Mouse (Mus musculus) lung, postnatal 14 days (tissue): ENCODE measurements around the gene Eif4e3.

ENCODE experiments used
- DNase-seq: peaks from one replicate; pipeline ENCODE4 v3.0.0; 2021

Gene Eif4e3

GRCm38 (mm10) chr6:99620471-99620870 lies 46.1 kb downstream of the Eif4e3 start:
- DNase-seq = no peak

- no peak for DNase-seq
Observed at GRCm38 (mm10) chr6:99619964-99620363, 46.6 kb downstream of the Eif4e3 start.

DNA sequence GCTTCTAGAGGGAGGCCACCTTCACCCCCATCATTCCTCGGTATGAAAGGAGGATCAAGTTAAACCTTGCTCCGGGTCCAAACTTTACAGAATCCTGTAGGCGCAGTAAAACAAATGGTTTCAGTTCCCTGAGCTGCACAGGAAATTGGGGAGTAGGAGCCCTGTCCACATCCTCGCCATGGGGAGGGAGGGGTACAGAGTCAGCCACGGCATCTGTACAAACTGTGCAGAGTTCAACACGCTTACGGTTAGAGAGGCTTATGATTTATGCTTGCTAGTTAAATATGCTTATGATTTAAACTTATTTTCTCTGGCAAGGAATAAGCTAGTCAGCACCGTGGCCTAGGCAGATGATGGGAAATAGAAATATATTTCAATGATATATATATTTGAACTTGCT lies 47.1 kb downstream of the Eif4e3 start:
- no peak for DNase-seq

GRCm38 (mm10) chr6:99617867-99618266 lies 48.7 kb downstream of the Eif4e3 start:
- DNase-seq = no peak

DNA sequence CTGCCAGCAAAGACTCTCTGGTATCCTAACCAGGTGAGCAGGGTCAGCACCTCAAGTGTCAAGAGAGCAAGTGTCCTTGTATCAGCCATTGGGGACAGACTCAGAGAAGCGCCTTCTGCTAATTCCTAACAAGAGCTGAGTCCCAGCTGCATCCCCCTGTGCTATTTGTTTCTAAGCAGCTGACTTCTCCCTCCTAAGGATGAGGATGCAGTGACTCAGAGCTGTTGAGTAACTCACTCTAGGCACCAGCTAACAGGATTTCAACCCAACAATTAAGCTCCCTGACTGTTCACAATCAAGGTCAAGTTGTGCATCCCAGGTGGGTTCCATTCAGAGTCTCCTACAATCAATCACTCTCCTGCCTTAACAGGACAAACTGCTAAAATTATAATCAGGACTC lies 49.2 kb downstream of the Eif4e3 start:
- DNase-seq = no peak

- DNase-seq = no peak
Observed at GRCm38 (mm10) chr6:99615272-99615751, 51.3 kb downstream of the Eif4e3 start.

GRCm38 (mm10) chr6:99614566-99615271 lies 51.9 kb downstream of the Eif4e3 start:
- DNase-seq = no peak

- DNase-seq = peak; percentile 31
Observed at GRCm38 (mm10) chr6:99611866-99612265, 54.7 kb downstream of the Eif4e3 start.

DNA sequence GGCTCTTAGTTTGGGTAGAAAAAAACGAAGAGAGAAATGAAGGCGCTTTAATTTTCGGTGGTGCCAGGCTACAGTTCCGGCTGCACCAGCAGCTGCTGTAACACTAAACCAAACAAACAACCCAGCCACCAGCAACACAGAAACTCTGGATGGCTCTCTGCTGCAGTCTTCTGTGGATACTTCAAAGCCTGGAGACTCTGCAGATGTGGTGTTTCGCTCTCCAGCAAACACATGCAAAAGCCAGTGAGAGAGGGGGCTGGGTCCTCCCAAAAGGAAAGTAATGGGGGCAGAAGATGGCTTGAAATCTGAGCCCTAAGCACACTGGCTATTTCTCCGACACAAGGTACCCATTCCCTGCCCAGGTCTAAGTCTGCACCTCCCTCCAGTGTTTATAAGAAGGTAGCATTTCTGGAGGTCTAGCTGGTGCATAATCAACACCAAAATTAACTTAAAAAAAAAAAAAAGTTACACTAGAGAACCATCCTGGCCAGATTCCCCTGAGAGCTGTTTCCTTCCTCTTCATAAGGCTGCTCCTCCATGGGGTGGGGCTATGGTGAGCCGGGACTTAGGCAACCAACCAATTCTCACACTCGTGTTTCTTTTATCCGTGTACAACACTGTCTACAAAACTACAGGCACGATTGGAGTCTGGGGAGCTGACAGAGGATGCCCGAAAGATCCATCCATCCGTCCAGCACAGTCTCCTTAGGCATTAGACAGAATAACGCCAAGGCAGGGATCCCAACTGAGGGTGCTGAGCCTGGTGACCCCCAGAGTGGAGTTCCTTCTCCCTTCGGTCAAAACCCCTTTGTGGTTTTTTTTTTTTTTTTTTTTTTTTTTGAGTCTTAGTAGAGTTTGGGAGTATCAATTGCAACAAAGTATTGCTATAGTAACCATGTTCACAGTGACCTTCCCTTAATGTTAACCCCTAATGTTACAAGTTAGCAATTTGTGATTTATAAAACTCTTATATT lies 55.8 kb downstream of the Eif4e3 start:
- peak; percentile 55 for DNase-seq

- DNase-seq = no peak
Observed at GRCm38 (mm10) chr6:99606079-99606478, 60.5 kb downstream of the Eif4e3 start.

GRCm38 (mm10) chr6:99604758-99605157 lies 61.8 kb downstream of the Eif4e3 start:
- DNase-seq = peak; percentile 46

DNA sequence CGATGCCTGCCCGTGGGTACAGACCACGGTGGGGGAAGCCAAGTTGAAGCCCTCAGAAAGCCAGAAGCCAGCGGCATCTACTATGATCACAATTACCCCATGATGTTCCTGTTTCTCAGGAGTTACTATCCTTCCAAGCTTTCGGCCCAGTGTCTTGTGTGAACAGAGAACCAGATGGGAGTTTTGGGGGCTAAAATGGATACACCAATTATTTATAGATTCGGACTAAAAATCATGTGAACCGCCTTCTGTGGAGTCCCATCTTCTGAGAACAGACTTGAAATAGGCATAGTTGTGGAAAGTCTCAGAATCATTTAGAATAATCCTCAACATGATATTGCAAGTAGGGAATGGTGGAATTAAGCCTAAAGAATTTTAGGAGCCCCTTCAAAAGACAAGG lies 64.1 kb downstream of the Eif4e3 start:
- no peak for DNase-seq

GRCm38 (mm10) chr6:99600886-99601285 lies 65.7 kb downstream of the Eif4e3 start:
- DNase-seq = no peak

- peak; percentile 44 for DNase-seq
Observed at GRCm38 (mm10) chr6:99600168-99600793, 66.3 kb downstream of the Eif4e3 start.

DNA sequence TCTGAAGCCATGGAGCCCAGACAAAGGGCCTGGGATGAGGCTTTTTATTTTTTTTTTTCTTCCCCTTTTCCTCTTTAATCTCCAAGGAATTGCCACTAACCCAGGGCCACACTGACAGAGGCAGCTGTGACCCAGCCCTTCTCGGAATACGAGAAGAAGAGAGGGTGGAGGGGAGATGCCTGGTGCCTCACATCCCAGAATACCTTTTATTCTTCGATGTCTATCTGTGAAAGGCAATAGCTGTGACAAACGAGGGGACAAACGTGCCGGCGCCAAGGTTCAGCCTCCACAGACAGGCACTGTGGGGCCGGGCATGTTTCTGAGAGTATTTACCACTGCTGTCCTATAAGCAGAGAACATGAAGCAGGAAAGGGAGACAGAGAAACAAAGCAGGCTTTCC lies 66.9 kb downstream of the Eif4e3 start:
- DNase-seq = no peak

GRCm38 (mm10) chr6:99599229-99599628 lies 67.3 kb downstream of the Eif4e3 start:
- DNase-seq = no peak

DNA sequence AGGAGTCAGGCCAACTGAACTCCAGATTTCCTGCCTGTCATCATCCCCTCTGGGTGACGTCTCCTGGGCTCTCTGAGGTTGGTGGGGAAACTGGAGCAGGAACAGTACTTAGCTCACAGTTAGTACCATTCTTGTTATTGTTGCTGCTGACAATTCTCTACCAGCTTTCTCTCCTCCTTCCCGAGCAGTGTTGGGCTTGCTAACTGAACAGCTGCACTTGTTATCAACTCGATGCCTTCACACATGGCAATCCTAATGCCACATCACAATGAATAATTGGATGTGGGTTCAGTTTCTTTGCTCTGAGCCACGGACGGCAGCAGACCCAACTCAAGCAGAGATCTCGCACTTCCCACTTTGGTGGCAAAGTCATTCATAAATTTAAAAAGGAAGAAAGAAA lies 89.5 kb downstream of the Eif4e3 start:
- no peak for DNase-seq

GRCm38 (mm10) chr6:99575633-99576032 lies 90.9 kb downstream of the Eif4e3 start:
- DNase-seq = no peak
